ENCODE assay signal across 9 mouse cellular contexts in genomic region chr10:95143446-95144114, GRCm38 (mm10).
DNase-seq lines count a peak whose midpoint lies in the region; ATAC-seq and TF ChIP-seq lines count a peak whose summit lies in the region.
"Had no signal": no experiment of that assay in that cellular context is flagged by ENCODE, and none has a peak within 500 bp of the region (broad histone marks: within the 10 kb centered on the region; RNA-seq: fewer than 3 reads in every experiment).

No protein-coding gene starts in this region.

- no peak for TF ChIP-seq EP300 in liver, postnatal 0 days (IDR thresholded peaks at IDR 0.05; ENCODE audit: low read depth)

- no peak overlapping the region for H3K4me3 ChIP-seq in heart, embryonic 16.5 days (ENCODE audit: low read length)
- H3K4me3 ChIP-seq in liver, postnatal 0 days (ENCODE audit: low read depth, low read length): no peak overlapping the region
- H3K4me3 ChIP-seq: left cerebral cortex, adult 2 months had no signal

- no peaks in the 10 kb centered on the region for H3K27me3 ChIP-seq in heart, embryonic 16.5 days (ENCODE audit: control insufficient read depth, insufficient read depth, low read length)
- no peaks in the 10 kb centered on the region for H3K27me3 ChIP-seq in liver, postnatal 0 days (ENCODE audit: insufficient read depth, low read length)

- H3K36me3 ChIP-seq in heart, embryonic 16.5 days (ENCODE audit: control insufficient read depth, insufficient read depth): no peaks in the 10 kb centered on the region
- no peaks in the 10 kb centered on the region for H3K36me3 ChIP-seq in liver, postnatal 0 days (replicated peaks; ENCODE audit: insufficient read depth, low read length)

- peak overlapping the region; percentile 18 for H3K4me2 ChIP-seq in heart, embryonic 16.5 days (ENCODE audit: low read depth, low read length)
- no peak overlapping the region for H3K4me2 ChIP-seq in liver, postnatal 0 days (ENCODE audit: low read depth, low read length)

- peak overlapping the region; percentile 97 for H3K27ac ChIP-seq in heart, embryonic 16.5 days (ENCODE audit: low read length)
- peak overlapping the region; percentile 64 for H3K27ac ChIP-seq in liver, postnatal 0 days (ENCODE audit: low read depth)

- 18% methylated on average over 2 of the region's 2 CpGs for WGBS in heart, embryonic 16.5 days
- 59% methylated on average over 2 of the region's 2 CpGs for WGBS in liver, postnatal 0 days (ENCODE audit: insufficient replicate concordance)

- H3K9ac ChIP-seq in heart, embryonic 16.5 days (ENCODE audit: low read length): peak overlapping the region; percentile 49
- no peak overlapping the region for H3K9ac ChIP-seq in liver, postnatal 0 days (replicated peaks)

- TF ChIP-seq CTCF in liver, postnatal 0 days (IDR thresholded peaks at IDR 0.05; ENCODE audit: low read depth): no peak

- H3K9me3 ChIP-seq in heart, embryonic 16.5 days (replicated peaks; ENCODE audit: control insufficient read depth, low read length): no peaks in the 10 kb centered on the region
- no peaks in the 10 kb centered on the region for H3K9me3 ChIP-seq in liver, postnatal 0 days (ENCODE audit: low read length)

- 0 out of 2 replicates have a peak, but pooled peaks have one; percentile 21 for ATAC-seq in frontal cortex, adult (ENCODE audit: low TSS enrichment)
- no peak for ATAC-seq in heart, embryonic 16.5 days (replicated peaks; ENCODE audit: extremely low read depth, insufficient read depth, low FRiP score)
- no peak for ATAC-seq in liver, postnatal 0 days

- no peak for DNase-seq in frontal cortex, adult 2 months (ENCODE audit: extremely low spot score in 1 of 2, low spot score in 1 of 2)
- peak; percentile 55 for DNase-seq in brain, adult 2 months (ENCODE audit: low read depth, low spot score)
- DNase-seq in liver, postnatal 0 days: no peak
- DNase-seq in B cell, adult 2 months: no peak
- no peak for DNase-seq in urinary bladder, adult 2 months (ENCODE audit: low spot score)
- no peak for DNase-seq in kidney, postnatal 25 days

- peaks cover 60% of the 10 kb centered on the region for H3K4me1 ChIP-seq in heart, embryonic 16.5 days (ENCODE audit: control insufficient read depth, insufficient read depth, low read length)
- H3K4me1 ChIP-seq in liver, postnatal 0 days (ENCODE audit: insufficient read depth): peaks cover 34% of the 10 kb centered on the region
